Mouse (Mus musculus) limb, embryonic 12.5 days (tissue): ENCODE data around the gene Arg1. TPM values are rescaled to one million over a fixed set of nuclear protein-coding genes. Genes with fewer than 3 reads are reported as not detected.
A peak's percentile ranks its signal among the peaks of the same experiment; 100 is the strongest.

ENCODE experiments used
- ATAC-seq: fragments of 200-750 bp; cut with Nextera tagmentation; 2 replicates; pipeline ENCODE4 v1.8.0; 2017; ENCODE audit warnings: low read depth, moderate TSS enrichment; ENCODE audit not compliant: insufficient number of reproducible peaks, insufficient read depth, low FRiP score, low TSS enrichment
- H3K27ac ChIP-seq: fragments of 300-500 bp; sonication (generic); 2 replicates; pipeline ENCODE4 v1.5.1; 2016; ENCODE audit warnings: mild to moderate bottlenecking, moderate library complexity
- H3K27me3 ChIP-seq: fragments of 300-500 bp; sonication (generic); 2 replicates; pipeline ENCODE4 v1.6.1; 2016; ENCODE audit warnings: mild to moderate bottlenecking, moderate library complexity
- H3K36me3 ChIP-seq: fragments of 300-500 bp; sonication (generic); 2 replicates; pipeline ENCODE4 v1.6.1; 2016; ENCODE audit warnings: mild to moderate bottlenecking, moderate library complexity
- H3K4me1 ChIP-seq: fragments of 300-500 bp; sonication (generic); replicated peaks from 2 replicates; pipeline ENCODE4 v1.6.1; 2016
- H3K4me2 ChIP-seq: fragments of 300-500 bp; sonication (generic); 2 replicates; pipeline ENCODE4 v1.6.1; 2016; ENCODE audit warnings: mild to moderate bottlenecking, moderate library complexity
- H3K4me3 ChIP-seq: fragments of 300-500 bp; sonication (generic); replicated peaks from 2 replicates; pipeline ENCODE4 v1.5.1; 2016; ENCODE audit warnings: mild to moderate bottlenecking
- H3K9ac ChIP-seq: fragments of 300-500 bp; sonication (generic); replicated peaks from 2 replicates; pipeline ENCODE4 v1.6.1; 2016; ENCODE audit warnings: mild to moderate bottlenecking, moderate library complexity
- H3K9me3 ChIP-seq: fragments of 300-500 bp; sonication (generic); 2 replicates; pipeline ENCODE4 v1.6.1; 2016; ENCODE audit warnings: mild to moderate bottlenecking, moderate library complexity
- WGBS: fragments of 180-500 bp; shearing (Covaris S2); methylation state at CpG from one replicate; pipeline ENCODE4 v1.1.7; 2016; 5-methylcytosine and 5-hydroxymethylcytosine counted together
- polyA plus RNA-seq: library from polyadenylated mRNA; unstranded; fragments of >200 nt; fragmentation: Nextera tagmentation; extraction: Ambion mirVana; gene quantifications from 2 replicates; pipeline ENCODE4 v1.2.1, GENCODE M21; 2016

Arg1 gene
- polyA plus RNA-seq, 1 experiment from 2014 or later, result 4.1 TPM

- Histone ChIP-seq H3K4me2 (no peak overlapping the region), H3K4me3 (no peak overlapping the region), H3K36me3 (no peaks in the 10 kb centered on the region), H3K9ac (no peak overlapping the region), H3K27ac (no peak overlapping the region), H3K4me1 (0 out of 2 replicates have a peak, but pooled peaks cover 3% of the 10 kb centered on the region), H3K9me3 (no peaks in the 10 kb centered on the region), H3K27me3 (peaks cover 3% of the 10 kb centered on the region; the same call in 1 of the 2 replicates)
- 90% methylated on average over 6 of the region's 6 CpGs for WGBS
- ATAC-seq, result no peak
Observed at GRCm38 (mm10) chr10:24953876-24954275, 26.6 kb upstream of the Arg1 start.

GRCm38 (mm10) chr10:24952549-24952948 is 25.3 kb upstream of the Arg1 start:
- H3K27ac ChIP-seq, result no peak overlapping the region
- no peak for ATAC-seq

GRCm38 (mm10) chr10:24951575-24951974 is 24.3 kb upstream of the Arg1 start:
- H3K4me1 ChIP-seq, result 0 out of 2 replicates have a peak, but pooled peaks cover 4% of the 10 kb centered on the region
- no peak for ATAC-seq
- no peak overlapping the region for H3K4me2 ChIP-seq
- WGBS, result 83% methylated on average over 8 of the region's 8 CpGs
- H3K4me3 ChIP-seq, result no peak overlapping the region
- no peaks in the 10 kb centered on the region for H3K36me3 ChIP-seq
- no peak overlapping the region for H3K27ac ChIP-seq
- H3K9ac ChIP-seq, result no peak overlapping the region
- H3K9me3 ChIP-seq, result no peaks in the 10 kb centered on the region
- no peaks in the 10 kb centered on the region for H3K27me3 ChIP-seq

More at GRCm38 (mm10) chr10:24952549-24952948, 25.3 kb upstream of the Arg1 start:
- 0 out of 2 replicates have a peak, but pooled peaks cover 4% of the 10 kb centered on the region for H3K4me1 ChIP-seq
- H3K9me3 ChIP-seq, result no peaks in the 10 kb centered on the region
- 87% methylated on average over 7 of the region's 7 CpGs for WGBS
- no peaks in the 10 kb centered on the region for H3K27me3 ChIP-seq
- no peak overlapping the region for H3K9ac ChIP-seq
- no peak overlapping the region for H3K4me3 ChIP-seq
- H3K36me3 ChIP-seq, result no peaks in the 10 kb centered on the region
- no peak overlapping the region for H3K4me2 ChIP-seq

DNA sequence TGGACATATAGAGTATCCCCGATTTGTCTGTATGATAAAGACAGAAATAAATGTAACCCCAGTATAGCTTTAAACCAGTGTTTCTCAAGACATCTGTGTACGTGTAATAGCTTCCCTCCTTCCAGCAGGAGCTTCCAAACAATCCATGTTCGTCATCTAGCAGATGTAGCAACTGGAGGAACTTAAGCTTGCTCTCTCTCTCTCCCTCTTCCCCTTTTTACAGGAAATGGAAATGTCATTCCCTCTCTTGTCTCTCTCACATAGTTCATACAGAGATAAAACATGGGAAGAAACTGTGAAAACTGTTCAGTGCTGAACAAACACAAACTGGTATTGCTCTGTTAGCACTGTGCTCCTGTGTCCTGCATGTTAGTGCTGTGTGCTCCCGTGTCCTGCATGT is 22.9 kb upstream of the Arg1 start:
- Histone ChIP-seq H3K27ac (no peak overlapping the region), H3K36me3 (no peaks in the 10 kb centered on the region), H3K4me3 (no peak overlapping the region), H3K4me1 (0 out of 2 replicates have a peak, but pooled peaks cover 4% of the 10 kb centered on the region), H3K27me3 (no peaks in the 10 kb centered on the region), H3K4me2 (no peak overlapping the region), H3K9ac (no peak overlapping the region), H3K9me3 (no peaks in the 10 kb centered on the region)
- WGBS, result 76% methylated on average over 4 of the region's 4 CpGs
- ATAC-seq, result no peak

DNA sequence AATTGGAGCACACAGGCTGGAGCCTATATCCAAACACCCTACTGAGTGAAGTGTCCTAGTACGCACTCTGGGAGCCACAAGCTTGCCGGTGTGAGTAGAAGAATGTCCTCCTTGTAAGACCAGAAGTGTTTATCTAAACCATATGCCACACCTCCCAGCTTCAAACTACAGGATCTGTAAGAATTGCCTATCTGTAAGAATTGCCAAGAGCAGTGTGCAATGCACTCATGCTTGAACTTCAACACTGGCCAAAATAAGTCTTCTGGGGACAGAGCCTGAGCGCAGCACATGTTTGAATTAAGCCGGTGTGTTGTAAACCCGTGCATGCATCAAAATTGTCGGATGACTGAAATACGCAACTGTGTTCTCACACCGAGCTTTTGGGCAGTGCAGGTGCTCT is 21.0 kb upstream of the Arg1 start:
- H3K9ac ChIP-seq, result no peak overlapping the region
- H3K27ac ChIP-seq, result no peak overlapping the region
- H3K4me2 ChIP-seq, result no peak overlapping the region
- H3K27me3 ChIP-seq, result no peaks in the 10 kb centered on the region
- no peaks in the 10 kb centered on the region for H3K36me3 ChIP-seq
- WGBS, result 62% methylated on average over 8 of the region's 8 CpGs
- H3K9me3 ChIP-seq, result no peaks in the 10 kb centered on the region
- 0 out of 2 replicates have a peak, but pooled peaks cover 4% of the 10 kb centered on the region for H3K4me1 ChIP-seq
- no peak for ATAC-seq
- no peak overlapping the region for H3K4me3 ChIP-seq

GRCm38 (mm10) chr10:24947871-24948270 is 20.6 kb upstream of the Arg1 start:
- no peak for ATAC-seq
- H3K4me1 ChIP-seq, result 0 out of 2 replicates have a peak, but pooled peaks cover 4% of the 10 kb centered on the region
- H3K36me3 ChIP-seq, result no peaks in the 10 kb centered on the region
- H3K4me3 ChIP-seq, result no peak overlapping the region
- no peak overlapping the region for H3K9ac ChIP-seq
- no peaks in the 10 kb centered on the region for H3K27me3 ChIP-seq
- H3K4me2 ChIP-seq, result no peak overlapping the region
- WGBS, result 83% methylated on average over 3 of the region's 3 CpGs
- H3K27ac ChIP-seq, result no peak overlapping the region
- H3K9me3 ChIP-seq, result no peaks in the 10 kb centered on the region

GRCm38 (mm10) chr10:24930143-24930542 is 2.9 kb upstream of the Arg1 start:
- peaks cover 21% of the 10 kb centered on the region for H3K4me1 ChIP-seq
- H3K9me3 ChIP-seq, result no peaks in the 10 kb centered on the region
- no peak for ATAC-seq
- no peaks in the 10 kb centered on the region for H3K36me3 ChIP-seq
- WGBS, result 87% methylated on average over 6 of the region's 6 CpGs
- no peak overlapping the region for H3K27ac ChIP-seq
- no peak overlapping the region for H3K4me3 ChIP-seq
- H3K4me2 ChIP-seq, result no peak overlapping the region
- H3K9ac ChIP-seq, result no peak overlapping the region
- H3K27me3 ChIP-seq, result no peaks in the 10 kb centered on the region

DNA sequence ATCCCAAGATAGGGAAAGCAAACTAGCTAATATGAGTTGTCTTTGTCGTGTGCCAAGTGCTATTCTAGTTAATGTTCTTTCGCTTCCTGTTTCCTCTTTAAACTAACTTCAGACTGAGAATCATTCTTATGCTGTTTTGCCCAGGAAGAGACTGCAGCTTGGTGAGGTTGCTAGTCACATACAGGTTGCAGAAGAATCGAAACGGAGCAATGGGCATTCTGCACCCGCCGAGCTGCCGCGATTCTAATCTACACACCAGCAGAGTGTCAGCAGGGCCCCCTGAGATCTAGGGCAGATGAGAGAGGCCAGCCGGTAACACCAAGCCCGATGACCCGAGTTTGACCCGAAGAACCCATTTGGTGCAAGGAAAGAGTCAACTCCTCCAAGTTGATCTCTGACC is 788 bp upstream of the Arg1 start:
- H3K27me3 ChIP-seq, result no peaks in the 10 kb centered on the region
- H3K9ac ChIP-seq, result no peak overlapping the region
- no peak overlapping the region for H3K27ac ChIP-seq
- H3K4me3 ChIP-seq, result no peak overlapping the region
- H3K36me3 ChIP-seq, result no peaks in the 10 kb centered on the region
- no peaks in the 10 kb centered on the region for H3K9me3 ChIP-seq
- no peak for ATAC-seq
- peaks cover 21% of the 10 kb centered on the region for H3K4me1 ChIP-seq
- WGBS, result 12% methylated on average over 12 of the region's 12 CpGs
- H3K4me2 ChIP-seq, result peak overlapping the region; percentile 17; the same call in 1 of the 2 replicates

DNA sequence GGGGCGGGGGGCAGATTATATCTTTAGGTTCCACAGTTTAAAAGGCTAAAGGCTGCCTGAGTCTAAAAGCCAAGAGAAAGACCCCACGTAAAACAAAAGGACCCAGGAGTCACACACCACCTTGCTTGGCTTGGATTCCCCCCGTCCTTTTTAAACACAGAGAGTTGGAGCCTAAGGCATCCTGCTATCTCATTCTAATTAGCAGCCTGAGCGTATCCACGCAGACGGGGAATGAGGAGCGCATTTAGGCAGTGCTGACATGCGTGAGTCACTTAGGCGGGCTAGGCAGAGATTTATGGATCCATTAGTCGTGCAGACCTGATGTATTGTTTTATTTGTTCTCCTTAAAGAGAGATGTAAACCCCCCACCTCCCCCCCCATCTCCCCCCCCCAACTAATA is 904 bp downstream of the Arg1 start:
- no peaks in the 10 kb centered on the region for H3K36me3 ChIP-seq
- no peaks in the 10 kb centered on the region for H3K9me3 ChIP-seq
- H3K27ac ChIP-seq, result peak overlapping the region; percentile 17; the same call in 1 of the 2 replicates
- H3K27me3 ChIP-seq, result no peaks in the 10 kb centered on the region
- H3K4me1 ChIP-seq, result peaks cover 21% of the 10 kb centered on the region
- 11% methylated on average over 10 of the region's 10 CpGs for WGBS
- no peak overlapping the region for H3K9ac ChIP-seq
- H3K4me3 ChIP-seq, result no peak overlapping the region
- H3K4me2 ChIP-seq, result peak overlapping the region; percentile 43
- no peak for ATAC-seq

DNA sequence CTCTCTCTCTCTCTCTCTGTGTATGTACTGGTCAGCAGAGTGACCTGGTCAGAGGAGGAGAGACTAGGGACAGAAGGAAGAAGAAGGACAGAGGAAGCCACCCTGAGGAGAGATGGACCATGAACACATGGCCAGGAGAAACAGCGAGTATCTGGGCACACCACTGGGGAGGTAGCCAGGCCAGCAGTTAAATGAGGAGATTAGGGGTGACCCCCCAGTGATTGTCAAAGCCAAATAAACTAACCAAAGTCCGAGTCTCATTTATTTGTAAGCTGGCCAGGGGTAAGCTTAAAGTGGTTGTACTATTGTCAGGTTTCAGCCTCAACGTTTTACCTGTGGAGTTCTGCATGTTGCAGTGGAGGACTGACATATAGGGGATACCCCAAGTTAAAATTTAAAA is 3.0 kb downstream of the Arg1 start:
- H3K4me2 ChIP-seq, result no peak overlapping the region
- H3K9ac ChIP-seq, result no peak overlapping the region
- no peaks in the 10 kb centered on the region for H3K9me3 ChIP-seq
- no peak overlapping the region for H3K4me3 ChIP-seq
- WGBS, result 71% methylated on average over 3 of the region's 3 CpGs
- H3K27me3 ChIP-seq, result no peaks in the 10 kb centered on the region
- peaks cover 21% of the 10 kb centered on the region for H3K4me1 ChIP-seq
- ATAC-seq, result no peak
- no peak overlapping the region for H3K27ac ChIP-seq
- H3K36me3 ChIP-seq, result 0 out of 2 replicates have a peak, but pooled peaks cover 3% of the 10 kb centered on the region

DNA sequence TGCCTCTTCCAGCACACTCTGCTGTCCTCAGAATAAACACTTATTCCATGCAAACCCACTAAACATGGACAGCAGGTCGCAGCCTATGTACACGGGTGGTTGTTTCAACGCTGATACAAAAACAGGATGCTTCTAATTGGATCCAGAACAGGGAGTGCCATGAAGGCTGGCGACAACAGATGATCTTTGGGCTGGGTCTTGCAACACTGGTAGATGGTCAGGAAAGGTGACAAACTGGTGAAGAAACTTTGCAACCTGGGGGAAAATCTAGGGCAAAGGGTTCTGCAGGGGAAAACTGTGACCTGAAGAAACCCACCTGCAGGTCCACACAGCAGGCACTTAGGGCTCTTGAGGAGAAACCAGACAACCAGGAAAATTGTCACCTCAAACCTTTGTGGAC is 4.3 kb downstream of the Arg1 start:
- Histone ChIP-seq H3K27ac (no peak overlapping the region), H3K4me1 (peaks cover 18% of the 10 kb centered on the region), H3K9me3 (no peaks in the 10 kb centered on the region), H3K27me3 (no peaks in the 10 kb centered on the region), H3K9ac (no peak overlapping the region), H3K36me3 (peaks cover 4% of the 10 kb centered on the region; the same call in 1 of the 2 replicates), H3K4me2 (no peak overlapping the region), H3K4me3 (no peak overlapping the region)
- no peak for ATAC-seq
- WGBS, result 24% methylated on average over 4 of the region's 4 CpGs

DNA sequence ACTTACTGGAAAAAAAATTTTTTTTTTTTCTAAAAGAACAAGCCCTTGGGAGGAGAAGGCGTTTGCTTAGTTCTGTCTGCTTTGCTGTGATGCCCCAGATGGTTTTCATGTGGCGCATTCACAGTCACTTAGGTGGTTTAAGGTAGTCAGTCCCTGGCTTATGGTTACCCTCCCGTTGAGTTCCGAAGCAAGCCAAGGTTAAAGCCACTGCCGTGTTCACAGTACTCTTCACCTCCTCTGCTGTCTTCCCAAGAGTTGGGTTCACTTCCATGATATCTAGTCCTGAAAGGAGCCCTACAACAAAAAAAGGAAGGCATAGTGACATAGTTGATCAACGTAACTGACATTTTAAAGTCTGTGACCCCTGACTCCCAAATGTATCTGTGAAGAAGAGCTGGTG is 11.8 kb downstream of the Arg1 start:
- Histone ChIP-seq H3K27ac (no peak overlapping the region), H3K4me2 (no peak overlapping the region), H3K4me3 (no peak overlapping the region), H3K9ac (no peak overlapping the region), H3K9me3 (no peaks in the 10 kb centered on the region), H3K4me1 (peaks cover 9% of the 10 kb centered on the region; the same call in 1 of the 2 replicates), H3K36me3 (peaks cover 58% of the 10 kb centered on the region), H3K27me3 (no peaks in the 10 kb centered on the region)
- no peak for ATAC-seq
- 85% methylated on average over 6 of the region's 6 CpGs for WGBS
